Mouse (Mus musculus): ENCODE measurements around the gene Dcaf10.

- TF ChIP-seq POLR2A (IDR thresholded peaks at IDR 0.05; ENCODE audit: borderline replicate concordance, extremely low read depth, low read depth, low read length) (no peak), CTCF (IDR thresholded peaks at IDR 0.05; ENCODE audit: insufficient read depth, low read length) (no peak)
These were observed 71.9 kb downstream of the Dcaf10 start for GRCm38 (mm10) chr4:45413674-45414338.

Measured in lung, adult 2 months (tissue).